Mouse (Mus musculus) regulatory T cell (primary cell): ENCODE measurements at regions not wholly inside any gene's neighbourhood (a gene's known extent, or its start where the extent isn't known, plus 50 kb on each side); places are given as distances from the start of the nearest gene placed in this dataset.

Experiments used
- in situ Hi-C: fragments of 300-600 bp; cut with MboI, MseI; formaldehyde crosslinking; loops from one replicate; pipeline ENCODE4 v1.15.1; 2025; ENCODE audit warnings: high pct_unique_total_duplicates

GRCm38 (mm10) chr15:5414401-5414800 lies 170.4 kb upstream of the Ptger4 start:
- in situ Hi-C loops: no loop called here

GRCm38 (mm10) chr15:5416031-5416430 lies 172.0 kb upstream of the Ptger4 start:
- in situ Hi-C loops: loop anchor here (5.0 kb wide), 1 partner anchor 41 kb away; no protein-coding TSS in a partner anchor

- in situ Hi-C loops: loop anchor here (5.0 kb wide), 1 partner anchor 1161 kb away; no protein-coding TSS in a partner anchor
These were observed 182.7 kb upstream of the Ptger4 start for GRCm38 (mm10) chr15:5426641-5427040.

DNA sequence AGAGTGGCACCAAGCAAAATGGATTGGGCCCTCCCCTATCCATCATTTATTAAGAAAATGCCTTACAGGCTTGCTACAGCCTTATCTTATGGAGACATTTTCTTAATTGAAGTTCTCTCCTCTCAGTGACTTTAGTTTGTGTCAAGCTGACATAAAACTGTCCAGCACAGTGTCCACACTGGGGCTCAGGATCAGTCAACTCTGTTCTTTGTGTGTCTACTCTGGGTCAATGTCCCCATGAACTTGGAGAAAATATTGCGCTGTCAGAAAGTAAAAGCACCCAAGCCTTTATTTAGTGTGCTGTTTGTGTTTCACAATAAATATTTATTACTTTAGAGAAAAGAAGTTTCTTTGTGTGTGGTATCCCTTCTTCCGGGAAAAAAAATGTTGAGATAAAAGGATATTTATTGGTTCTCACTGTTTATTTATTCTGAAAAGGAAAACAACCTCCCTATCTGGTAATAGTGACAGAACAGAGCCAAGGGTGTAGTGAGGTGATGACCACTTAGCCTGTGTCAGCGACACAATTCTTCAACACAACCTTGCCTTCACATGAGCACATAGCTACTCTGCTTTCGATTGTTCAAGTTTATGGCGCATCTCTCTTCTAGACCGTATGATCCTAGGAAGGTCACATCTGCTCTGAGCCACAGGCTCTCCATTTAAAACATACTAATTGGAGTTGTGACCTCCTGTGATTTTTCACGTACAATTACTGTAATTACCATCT lies 183.5 kb upstream of the Ptger4 start:
- in situ Hi-C loops: loop anchor here (5.0 kb wide), 1 partner anchor 1160 kb away; no protein-coding TSS in a partner anchor

DNA sequence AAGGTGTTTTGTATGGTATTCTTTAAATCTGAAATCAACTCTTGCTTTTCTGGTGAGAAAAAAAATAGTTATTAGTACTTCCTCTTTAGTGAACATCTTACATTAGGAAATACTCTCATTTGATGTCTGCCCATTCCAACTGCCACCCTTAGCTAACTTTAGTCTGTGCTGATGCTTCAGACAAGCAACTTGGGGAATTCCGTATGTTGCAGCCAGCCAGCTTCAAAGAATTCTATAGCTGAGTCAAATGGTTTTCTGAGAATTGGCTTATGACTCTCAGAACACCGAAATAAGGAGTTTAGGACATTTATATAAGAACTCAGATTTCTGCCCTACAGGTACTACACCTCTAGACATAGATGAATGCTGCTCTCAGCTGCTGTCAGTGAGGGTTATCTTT lies 188.0 kb upstream of the Ptger4 start:
- in situ Hi-C loops: no loop called here

GRCm38 (mm10) chr15:5437020-5437419 lies 193.0 kb upstream of the Ptger4 start:
- in situ Hi-C loops: no loop called here

- in situ Hi-C loops: loop anchor here (5.0 kb wide), 3 partner anchors 66 to 1121 kb away; partner anchors contain the start of gene Ptger4
These were observed 202.2 kb upstream of the Ptger4 start for GRCm38 (mm10) chr15:5446040-5446755.

DNA sequence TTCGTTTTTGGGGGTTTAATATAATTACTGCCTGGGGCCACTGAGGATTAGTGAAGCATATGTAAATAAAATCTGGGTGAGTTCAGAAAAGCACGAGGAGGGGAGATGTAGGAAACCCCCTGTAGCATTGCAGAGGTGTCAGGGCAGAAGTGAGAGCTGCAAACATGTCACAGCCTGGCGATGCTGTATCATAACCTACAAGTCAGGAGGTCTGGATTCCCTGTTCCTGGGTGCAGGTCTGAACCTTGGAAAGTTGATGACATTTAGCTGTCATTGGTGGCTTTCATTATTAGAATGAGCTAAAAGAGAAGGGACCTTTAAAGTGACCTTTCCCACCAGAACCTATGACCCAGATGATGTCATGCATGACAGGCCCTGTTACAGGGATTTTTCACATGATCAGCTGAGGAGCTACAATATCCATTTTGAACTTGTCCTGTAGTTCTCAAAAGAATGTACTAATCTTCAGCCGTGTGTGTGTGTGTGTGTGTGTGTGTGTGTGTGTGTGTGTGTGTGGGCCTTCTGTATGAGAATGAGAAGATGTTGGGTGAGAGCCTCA lies 202.8 kb upstream of the Ptger4 start:
- in situ Hi-C loops: loop anchor here (5.0 kb wide), 3 partner anchors 65 to 1120 kb away; partner anchors contain the start of gene Ptger4

DNA sequence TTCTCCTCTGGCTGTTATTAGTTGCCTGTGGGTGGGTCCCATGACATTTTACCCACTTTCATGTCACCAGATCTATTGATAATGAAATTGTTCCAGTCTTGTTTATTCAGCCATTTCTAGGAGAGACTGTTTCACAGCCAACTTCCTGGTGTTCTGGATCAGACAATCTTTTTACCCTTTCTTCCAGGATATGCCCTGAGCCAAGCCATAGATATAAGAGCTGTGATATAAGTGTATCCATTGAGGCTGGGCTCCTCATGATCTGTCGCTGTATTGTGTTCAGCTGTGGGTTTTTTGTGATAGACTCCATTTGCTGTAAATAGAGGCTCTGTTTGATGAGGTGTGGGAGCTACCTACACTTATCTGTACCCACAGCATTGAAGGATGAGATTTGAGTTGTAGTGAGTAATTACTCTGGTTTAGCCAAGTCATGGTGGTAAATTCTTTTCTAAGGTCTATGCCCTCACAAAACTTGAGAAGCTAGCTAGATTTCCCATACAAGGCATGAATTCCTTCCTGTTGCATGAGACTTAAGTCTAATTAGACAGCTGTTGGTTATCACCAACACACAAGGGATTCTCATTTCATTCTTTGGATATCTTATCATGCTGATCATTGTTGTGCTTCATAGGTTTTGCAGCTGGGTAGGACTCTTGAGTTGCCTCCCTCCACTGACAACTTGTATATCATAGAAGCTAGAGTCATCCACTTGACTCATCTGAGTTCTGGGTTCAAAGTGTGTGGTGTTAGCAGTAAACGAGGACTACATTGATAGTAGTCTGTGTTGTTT lies 203.9 kb upstream of the Ptger4 start:
- in situ Hi-C loops: loop anchor here (5.0 kb wide), 3 partner anchors 64 to 1119 kb away; partner anchors contain the start of gene Ptger4

DNA sequence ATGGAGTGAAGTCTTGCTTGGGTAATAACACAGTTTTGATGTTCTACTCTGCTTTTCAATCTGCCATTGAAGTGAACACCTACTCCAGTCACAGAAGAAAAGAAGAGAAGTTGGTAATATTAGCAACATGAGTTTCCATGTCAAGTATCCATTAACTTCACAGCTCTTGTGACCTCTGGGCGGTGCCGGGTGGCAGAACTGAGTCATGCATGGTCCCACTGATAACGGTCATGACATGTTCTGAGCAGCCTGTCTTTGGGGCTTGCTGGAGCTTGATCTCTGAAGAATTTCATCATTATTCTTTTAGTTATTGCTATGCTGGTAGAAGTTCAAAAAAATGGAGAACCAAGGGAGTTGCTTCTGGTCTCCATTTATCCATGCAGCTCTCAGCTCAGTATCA lies 215.1 kb upstream of the Ptger4 start:
- in situ Hi-C loops: loop anchor here (5.0 kb wide), 1 partner anchor 42 kb away; no protein-coding TSS in a partner anchor

- in situ Hi-C loops: loop anchor here (5.0 kb wide), 1 partner anchor 42 kb away; no protein-coding TSS in a partner anchor
These were observed 215.6 kb upstream of the Ptger4 start for GRCm38 (mm10) chr15:5459580-5459979.

DNA sequence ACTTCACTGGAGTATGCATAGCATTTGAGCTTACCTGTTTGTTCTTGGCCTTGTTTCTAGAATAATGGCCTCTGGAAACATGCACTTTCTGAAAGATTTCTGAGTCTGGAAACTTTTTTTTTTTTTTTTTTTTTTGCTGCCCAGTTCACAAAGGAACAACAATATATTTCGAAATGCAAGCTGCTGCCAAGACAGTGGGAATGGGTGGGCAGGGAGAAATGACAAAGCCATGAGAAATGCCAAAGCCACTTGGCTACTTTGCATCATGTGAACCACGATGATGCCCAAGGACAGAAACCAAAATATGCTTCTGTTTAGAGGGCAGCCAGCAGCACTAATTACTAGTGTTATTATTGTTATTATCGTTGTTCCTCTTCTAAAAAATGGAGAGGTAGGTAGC lies 218.7 kb upstream of the Ptger4 start:
- in situ Hi-C loops: loop anchor here (5.0 to 10.0 kb wide), 2 partner anchors 95 to 742 kb away; no protein-coding TSS in a partner anchor

GRCm38 (mm10) chr15:5464732-5465131 lies 220.7 kb upstream of the Ptger4 start:
- in situ Hi-C loops: loop anchor here (5.0 to 10.0 kb wide), 2 partner anchors 93 to 740 kb away; no protein-coding TSS in a partner anchor

GRCm38 (mm10) chr15:5468535-5469073 lies 224.6 kb upstream of the Ptger4 start:
- in situ Hi-C loops: loop anchor here (10.0 kb wide), 1 partner anchor 736 kb away; no protein-coding TSS in a partner anchor

DNA sequence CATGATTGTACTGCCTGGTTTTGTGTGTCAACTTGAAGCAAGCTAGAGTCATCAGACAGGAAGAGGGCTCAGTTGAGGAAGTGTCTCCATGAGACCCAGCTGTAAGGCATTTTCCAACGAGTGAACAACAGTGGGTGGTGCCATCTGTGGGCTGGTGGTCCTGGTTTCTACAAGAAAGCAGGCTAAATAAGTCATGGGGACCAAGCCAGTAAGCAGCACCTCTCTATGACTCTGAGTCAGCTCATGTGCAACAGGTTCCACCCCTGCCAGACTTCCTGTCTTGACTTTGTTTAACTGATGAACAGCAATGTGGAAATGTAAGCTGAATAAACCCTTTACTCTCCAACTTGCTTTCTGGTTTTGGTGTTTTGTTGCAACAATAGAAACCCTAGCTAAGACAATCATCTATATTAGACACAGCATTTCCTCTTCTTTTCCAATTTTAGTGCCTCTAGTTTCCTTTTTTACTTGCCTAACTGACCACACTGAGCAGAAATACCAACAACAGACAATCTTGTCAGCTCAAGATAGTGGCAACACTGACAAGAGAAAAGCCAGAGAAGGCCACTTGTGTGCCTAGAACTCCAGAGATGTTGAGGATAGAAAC lies 231.5 kb upstream of the Ptger4 start:
- in situ Hi-C loops: no loop called here

DNA sequence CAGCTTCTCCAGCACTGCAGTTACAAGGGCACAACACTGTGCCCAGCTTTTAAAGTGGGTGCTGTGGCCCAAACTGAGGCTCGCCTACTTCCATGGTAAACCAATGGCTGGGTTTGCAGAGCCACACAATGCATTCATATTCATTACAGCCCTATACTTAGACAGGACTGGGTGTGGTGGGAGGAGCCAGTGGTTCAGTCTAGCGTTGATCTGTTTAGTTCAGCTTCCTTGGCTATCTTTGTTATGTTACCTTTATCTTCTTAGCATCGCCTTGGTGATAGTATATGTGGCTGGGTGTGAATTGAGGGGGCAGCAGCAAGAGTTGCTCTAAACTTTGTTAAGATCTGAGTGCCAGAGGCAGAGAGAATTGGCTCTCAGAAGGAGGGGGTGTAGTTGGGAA lies 249.3 kb upstream of the Ptger4 start:
- in situ Hi-C loops: no loop called here

- in situ Hi-C loops: no loop called here
These were observed 251.3 kb upstream of the Ptger4 start for GRCm38 (mm10) chr15:5495187-5495849.

GRCm38 (mm10) chr15:5495954-5496353 lies 252.0 kb upstream of the Ptger4 start:
- in situ Hi-C loops: no loop called here

DNA sequence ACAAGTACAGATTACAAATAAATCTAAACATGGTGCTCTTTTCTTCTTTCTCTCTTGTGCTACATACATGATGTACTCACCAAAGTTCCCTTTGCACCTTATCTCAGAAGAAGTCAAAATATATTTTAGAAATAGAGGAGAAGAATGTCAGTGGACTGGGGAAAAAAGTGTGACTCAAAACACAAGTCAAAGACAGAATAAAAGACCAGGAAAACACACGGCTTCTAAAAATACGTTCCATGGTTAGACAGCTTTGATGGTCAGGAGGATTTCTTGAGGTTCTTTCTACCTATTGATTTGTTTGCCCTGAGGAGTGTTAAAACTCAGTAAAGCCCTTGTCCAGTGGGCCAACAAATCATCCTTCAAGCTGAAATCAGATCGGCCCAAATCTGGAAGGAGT lies 260.5 kb upstream of the Ptger4 start:
- in situ Hi-C loops: no loop called here
